Mouse (Mus musculus) E14TG2a.4 (cell line): ENCODE results near the gene Slc43a1.

ENCODE experiments used
- H3K27me3 ChIP-seq: 2 replicates; pipeline ENCODE4 v1.6.1; 2014; ENCODE audit warnings: low read length, control low read depth; ENCODE audit not compliant: insufficient read depth
- H3K36me3 ChIP-seq: 2 replicates; pipeline ENCODE4 v1.6.1; 2014; ENCODE audit warnings: low read length, control low read depth; ENCODE audit not compliant: insufficient read depth
- H3K4me1 ChIP-seq: replicated peaks from 2 replicates; pipeline ENCODE4 v1.6.1; 2014; ENCODE audit warnings: low read depth, low read length, control low read depth
- H3K4me3 ChIP-seq: replicated peaks from 2 replicates; pipeline ENCODE4 v1.5.1; 2014; ENCODE audit warnings: mild to moderate bottlenecking, low read length
- H3K9me3 ChIP-seq: 2 replicates; pipeline ENCODE4 v1.6.1; 2014; ENCODE audit warnings: low read length, control low read depth
- CTCF ChIP-seq: conservative IDR thresholded peaks from 2 replicates; pipeline ENCODE4 v1.5.1; 2014; ENCODE audit warnings: low read length
- NANOG ChIP-seq: IDR thresholded peaks from 2 replicates; pipeline ENCODE4 v1.6.1; 2014; ENCODE audit warnings: borderline replicate concordance, low read length, mixed read lengths
- POU5F1 ChIP-seq: IDR thresholded peaks from 2 replicates; pipeline ENCODE4 v1.6.1; 2014; ENCODE audit warnings: low read length, borderline replicate concordance

Slc43a1 gene

DNA sequence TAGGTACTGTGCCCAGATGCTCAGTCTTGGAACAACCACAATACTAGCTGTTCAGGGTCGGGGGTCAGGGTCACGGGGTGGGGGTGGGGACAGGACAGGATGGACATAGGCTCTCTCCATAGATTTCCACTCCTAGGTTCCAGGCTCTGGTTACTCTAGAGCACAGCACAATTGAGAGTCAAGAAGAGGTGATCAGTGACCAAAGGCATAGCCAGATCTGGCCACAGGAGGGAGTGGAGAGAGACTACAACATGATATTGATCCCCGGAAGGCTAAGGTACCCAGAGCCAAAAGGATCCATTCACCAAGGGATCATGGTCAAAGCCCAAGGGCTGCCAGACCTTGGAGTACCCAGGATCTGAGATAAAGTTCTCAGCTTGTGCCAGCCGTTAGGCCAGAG, 46.0 kb downstream of the Slc43a1 start:
- Histone ChIP-seq H3K36me3 (no peaks in the 10 kb centered on the region), H3K9me3 (peaks cover 16% of the 10 kb centered on the region), H3K27me3 (peaks cover 96% of the 10 kb centered on the region), H3K4me1 (peaks cover 53% of the 10 kb centered on the region), H3K4me3 (no peak overlapping the region)
- TF ChIP-seq CTCF (no peak), NANOG (no peak), POU5F1 (no peak)

DNA sequence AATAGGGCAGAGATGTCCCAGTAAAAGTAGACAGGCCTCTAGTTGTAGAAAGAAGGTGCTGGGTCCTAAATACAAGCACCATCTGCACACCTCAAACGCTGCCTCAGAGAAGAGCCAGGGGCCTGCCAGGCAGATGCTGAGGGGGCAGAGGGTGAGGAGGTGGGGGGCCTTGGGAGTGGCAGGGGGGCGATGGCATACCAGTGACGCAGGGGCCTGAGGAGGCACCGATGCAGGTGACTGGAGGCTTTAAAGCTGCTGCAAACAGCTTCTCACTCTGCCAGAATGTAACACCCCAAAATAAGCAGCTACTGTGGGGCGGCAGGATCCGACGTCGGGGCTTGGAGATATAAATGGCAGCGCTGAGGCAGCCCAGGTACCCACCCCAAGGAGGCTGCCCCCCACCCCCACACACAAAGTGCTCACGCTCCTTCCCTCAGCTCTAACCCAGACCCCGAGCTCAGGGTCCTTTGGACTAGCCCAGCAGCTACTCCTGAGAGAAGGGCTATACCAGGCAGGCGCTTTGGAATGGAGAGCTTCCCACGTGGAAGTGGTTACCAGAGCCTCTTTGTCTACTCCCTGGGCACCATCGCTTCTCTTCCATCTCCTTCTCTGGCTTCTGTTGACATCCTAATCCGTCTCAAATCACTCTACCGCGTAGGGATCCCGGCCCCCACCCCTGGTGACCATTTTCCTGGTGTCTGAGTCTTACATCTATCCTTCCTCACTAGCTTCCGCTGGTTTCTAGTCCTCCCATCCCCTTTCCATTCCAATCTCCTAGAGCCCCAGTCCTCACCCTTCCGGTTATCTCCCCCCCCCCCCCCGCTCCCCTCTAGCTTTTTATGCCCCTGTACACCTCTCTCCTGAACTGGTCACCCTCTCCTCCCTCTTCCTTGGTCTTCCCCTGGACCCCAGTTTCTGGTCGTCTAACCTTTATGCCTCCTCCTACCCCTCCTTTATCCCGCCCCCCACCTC, 46.7 kb downstream of the Slc43a1 start:
- H3K4me3 ChIP-seq, result peak overlapping the region; percentile 87
- H3K9me3 ChIP-seq, result peaks cover 16% of the 10 kb centered on the region
- H3K4me1 ChIP-seq, result peaks cover 49% of the 10 kb centered on the region
- no peak for TF ChIP-seq POU5F1
- no peak for TF ChIP-seq CTCF
- TF ChIP-seq NANOG, result no peak
- peaks cover 94% of the 10 kb centered on the region for H3K27me3 ChIP-seq
- H3K36me3 ChIP-seq, result no peaks in the 10 kb centered on the region

DNA sequence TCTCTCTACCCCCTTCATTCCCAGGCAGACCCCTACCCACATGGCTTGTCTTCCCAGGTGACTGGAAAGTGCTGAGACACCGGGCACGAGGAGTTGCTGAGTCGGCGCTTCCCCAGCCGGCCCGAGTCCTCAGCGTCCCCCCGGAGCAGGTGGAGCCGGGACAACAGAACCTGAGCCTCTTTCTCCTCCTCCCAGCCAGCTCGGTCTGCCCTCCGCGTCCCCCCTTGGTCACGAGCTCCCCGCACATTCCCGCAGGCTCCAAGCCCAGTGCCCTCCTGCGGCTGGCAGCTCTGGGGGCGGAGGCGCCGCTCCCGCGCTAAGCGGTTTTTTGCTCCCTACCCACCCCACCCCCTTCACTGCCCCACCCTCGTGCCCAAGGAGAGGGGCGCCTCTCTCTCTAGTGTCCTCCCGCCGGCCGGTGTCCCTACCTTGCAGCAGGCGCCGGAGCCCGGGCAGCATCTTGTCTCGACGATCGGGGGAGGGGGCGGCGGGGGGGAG, 47.6 kb downstream of the Slc43a1 start, which contains the start of gene Rtn4rl2:
Rtn4rl2 (minus strand) TSS at position 477 of the 498 bp plus-strand sequence.
- no peak for TF ChIP-seq CTCF
- H3K4me1 ChIP-seq, result peaks cover 46% of the 10 kb centered on the region
- peaks cover 95% of the 10 kb centered on the region for H3K27me3 ChIP-seq
- peak within 1 kb of the TSS; percentile 87 for H3K4me3 ChIP-seq
- no peaks in the 10 kb centered on the region for H3K36me3 ChIP-seq
- peaks cover 16% of the 10 kb centered on the region for H3K9me3 ChIP-seq

DNA sequence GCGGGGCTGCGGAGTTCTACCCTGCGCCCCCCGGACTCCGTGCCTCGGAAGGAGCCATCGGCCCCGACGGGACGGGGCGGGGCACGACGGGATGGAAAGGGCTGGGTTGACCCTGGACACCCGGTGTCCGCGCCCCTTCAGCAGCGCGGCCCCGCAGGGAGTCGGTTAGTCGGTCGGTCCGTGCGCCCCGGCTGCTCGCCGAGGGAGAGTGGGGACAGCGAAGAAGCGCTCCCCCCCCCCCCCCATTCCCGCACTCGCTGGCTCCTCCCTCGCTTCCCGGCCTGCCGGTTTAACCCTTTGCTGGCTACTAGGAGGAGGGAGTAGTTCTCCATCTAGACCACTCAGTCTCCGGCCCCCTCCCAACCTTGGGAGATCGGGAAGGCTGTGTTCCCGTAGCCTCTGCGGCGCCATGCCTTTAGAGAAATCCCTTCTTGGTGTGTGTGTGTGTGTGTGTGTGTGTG, 48.2 kb downstream of the Slc43a1 start:
- Histone ChIP-seq H3K36me3 (no peaks in the 10 kb centered on the region), H3K4me3 (peak overlapping the region; percentile 87), H3K4me1 (peaks cover 46% of the 10 kb centered on the region), H3K27me3 (peaks cover 94% of the 10 kb centered on the region), H3K9me3 (peaks cover 16% of the 10 kb centered on the region)
- no peak for TF ChIP-seq POU5F1
- no peak for TF ChIP-seq NANOG
- TF ChIP-seq CTCF, result no peak

DNA sequence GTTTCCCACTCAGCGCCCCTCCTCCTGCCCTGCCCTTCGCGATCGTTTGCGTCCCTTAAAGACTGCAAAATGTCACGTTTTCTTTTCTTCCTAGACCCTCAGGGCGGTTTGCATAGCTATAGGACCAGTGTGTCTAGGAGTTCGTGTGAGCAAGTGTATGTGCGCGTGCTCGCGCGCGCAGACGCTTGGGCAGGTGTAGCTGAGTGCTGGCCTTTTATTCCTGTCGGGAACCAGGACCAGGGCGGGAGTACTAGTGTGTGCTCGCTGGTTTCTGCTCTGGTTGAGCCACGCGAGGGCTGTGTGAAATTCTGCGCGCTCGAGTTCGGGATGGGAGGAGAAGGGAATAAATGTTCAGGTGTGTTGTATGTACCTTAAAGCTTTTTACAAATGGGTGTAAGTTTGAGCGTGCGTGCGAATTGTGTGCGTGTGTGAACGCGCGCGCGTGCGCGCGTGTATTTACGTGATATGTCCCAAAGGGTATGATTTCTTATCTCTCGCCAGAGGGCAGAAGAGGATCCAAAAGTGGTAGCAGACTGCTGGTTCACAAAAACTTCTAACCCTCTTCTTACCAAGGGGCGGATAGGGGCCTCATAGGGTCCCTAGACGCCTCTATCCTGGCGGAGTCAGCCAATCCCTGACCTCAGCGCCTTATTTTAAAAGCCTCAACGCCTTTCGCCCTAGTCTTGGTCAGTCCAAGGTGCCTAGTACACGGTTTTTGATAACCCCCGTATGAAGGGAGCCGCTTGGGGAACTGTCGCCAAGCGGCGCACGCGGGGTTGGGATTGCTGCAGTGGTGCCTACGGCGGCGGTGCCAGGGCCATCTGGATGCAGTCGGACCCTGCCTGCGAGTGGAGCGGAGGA, 49.0 kb downstream of the Slc43a1 start:
- peaks cover 92% of the 10 kb centered on the region for H3K27me3 ChIP-seq
- H3K36me3 ChIP-seq, result no peaks in the 10 kb centered on the region
- peak overlapping the region; percentile 87 for H3K4me3 ChIP-seq
- peaks cover 16% of the 10 kb centered on the region for H3K9me3 ChIP-seq
- TF ChIP-seq CTCF (no peak), NANOG (no peak), POU5F1 (no peak)
- H3K4me1 ChIP-seq, result peaks cover 40% of the 10 kb centered on the region

DNA sequence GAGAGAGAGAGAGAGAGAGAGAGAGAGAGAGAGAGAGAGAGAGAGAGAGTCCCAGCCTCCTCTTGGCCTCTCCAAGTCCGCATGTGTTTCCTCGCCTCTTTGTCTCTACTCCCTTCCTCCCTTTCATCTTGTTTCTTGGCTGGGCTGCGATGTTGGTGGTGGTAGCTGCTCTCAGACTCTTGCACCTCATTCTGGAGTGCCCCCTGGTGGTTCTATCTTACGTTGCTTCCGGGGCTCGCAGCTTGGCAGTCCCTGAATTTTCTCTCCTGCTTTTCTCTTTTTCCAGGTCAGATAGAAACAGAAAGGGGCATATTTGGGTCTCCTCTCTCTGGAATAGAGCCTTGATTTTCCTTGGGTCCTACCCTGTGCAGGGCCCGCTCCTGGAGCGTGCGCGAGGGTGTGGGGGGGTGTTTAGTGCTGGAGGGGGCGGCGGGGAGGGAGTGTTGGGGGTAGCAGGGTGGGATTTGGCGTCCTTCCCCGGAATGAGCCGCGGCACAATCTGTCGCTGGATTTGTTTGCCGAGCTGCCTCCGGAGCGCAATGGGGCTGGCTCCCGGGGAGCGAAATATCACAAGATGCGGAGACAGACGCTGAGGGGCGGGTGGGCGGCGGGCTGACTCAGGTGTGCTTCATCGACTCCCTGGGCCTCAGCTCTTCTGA, 50.1 kb downstream of the Slc43a1 start:
- Histone ChIP-seq H3K9me3 (peaks cover 6% of the 10 kb centered on the region), H3K27me3 (peaks cover 91% of the 10 kb centered on the region), H3K36me3 (no peaks in the 10 kb centered on the region), H3K4me1 (peaks cover 35% of the 10 kb centered on the region), H3K4me3 (peak overlapping the region; percentile 71)
- no peak for TF ChIP-seq NANOG
- TF ChIP-seq CTCF, result peak; percentile 59

DNA sequence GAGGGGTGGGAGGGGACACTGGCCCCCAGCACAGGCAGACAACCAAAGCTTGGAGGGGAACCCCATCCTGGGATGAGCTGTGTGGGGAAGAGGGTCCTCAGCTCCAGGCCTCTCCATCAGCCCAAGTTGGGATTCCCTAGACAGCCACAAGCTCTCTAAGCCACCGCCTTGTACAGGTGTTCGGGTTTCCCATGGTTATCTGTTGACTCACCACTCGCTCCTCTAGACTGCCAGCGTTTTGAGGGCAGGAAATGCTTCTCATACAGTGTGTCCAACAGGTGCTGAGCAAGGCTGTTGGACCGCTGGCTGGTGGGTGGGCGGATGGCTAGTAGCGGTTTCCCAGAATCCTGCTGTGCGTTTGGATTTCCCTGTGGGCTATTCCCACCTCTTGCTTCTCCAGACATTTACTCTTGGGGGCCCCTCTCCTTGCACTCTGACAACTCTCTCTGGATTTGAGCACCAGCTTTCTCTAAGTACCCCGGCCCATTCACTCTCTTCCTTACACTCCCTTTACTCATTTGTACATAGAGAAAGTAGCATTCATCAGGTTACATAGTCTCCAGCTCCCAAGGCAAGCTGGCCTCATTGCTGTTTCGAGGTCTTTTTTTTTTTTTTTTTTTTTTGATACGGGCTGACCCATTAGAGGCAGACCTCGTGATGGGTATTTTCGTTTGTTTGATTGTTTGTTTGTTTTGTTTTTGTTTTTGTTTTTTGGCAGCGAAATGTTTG, 50.8 kb downstream of the Slc43a1 start:
- Histone ChIP-seq H3K27me3 (peaks cover 84% of the 10 kb centered on the region), H3K4me1 (peaks cover 35% of the 10 kb centered on the region), H3K4me3 (peak overlapping the region; percentile 71), H3K9me3 (no peaks in the 10 kb centered on the region), H3K36me3 (no peaks in the 10 kb centered on the region)
- TF ChIP-seq NANOG (no peak), CTCF (no peak), POU5F1 (no peak)

DNA sequence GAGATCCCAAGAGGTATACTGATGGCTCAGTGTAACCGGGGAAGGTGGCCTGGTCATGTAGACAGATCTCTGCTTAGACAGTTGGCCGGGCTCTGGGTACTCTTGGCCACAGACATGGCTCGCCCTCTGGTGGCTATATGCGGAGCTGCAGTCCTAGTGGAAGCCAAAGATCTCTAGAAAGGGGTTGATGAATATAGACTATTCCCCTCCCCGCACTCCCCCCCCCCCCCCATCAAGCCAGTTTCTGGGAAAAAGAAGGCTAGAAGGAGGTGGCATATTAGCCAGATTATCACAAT, 51.3 kb downstream of the Slc43a1 start:
- H3K4me3 ChIP-seq, result no peak overlapping the region

More for the DNA sequence above, 51.3 kb downstream of the Slc43a1 start:
- Histone ChIP-seq H3K36me3 (no peaks in the 10 kb centered on the region), H3K4me1 (peaks cover 33% of the 10 kb centered on the region), H3K9me3 (no peaks in the 10 kb centered on the region), H3K27me3 (peaks cover 81% of the 10 kb centered on the region)
- TF ChIP-seq CTCF (peak; percentile 63), POU5F1 (no peak)
